Mouse (Mus musculus) heart, postnatal 4 days (tissue): Measurements from ENCODE around the gene Egln1. TPM values are rescaled to one million over a fixed set of nuclear protein-coding genes. Genes with fewer than 3 reads are reported as not detected.

Experiments used
- DNase-seq: peaks from one replicate; pipeline ENCODE4 v3.0.0; 2021
- total RNA-seq, 2 experiments: library from RNA; stranded (reverse); gene quantifications; 2 replicates each; pipeline ENCODE4 v1.2.3; 2021

Gene Egln1
- total RNA-seq, 2 experiments from 2014 or later = 112 to 115 TPM

- DNase-seq = no peak
Measured at GRCm38 (mm10) chr8:124944406-124944805, 4.7 kb downstream of the Egln1 start.

GRCm38 (mm10) chr8:124943801-124944200 lies 5.3 kb downstream of the Egln1 start:
- no peak for DNase-seq

DNA sequence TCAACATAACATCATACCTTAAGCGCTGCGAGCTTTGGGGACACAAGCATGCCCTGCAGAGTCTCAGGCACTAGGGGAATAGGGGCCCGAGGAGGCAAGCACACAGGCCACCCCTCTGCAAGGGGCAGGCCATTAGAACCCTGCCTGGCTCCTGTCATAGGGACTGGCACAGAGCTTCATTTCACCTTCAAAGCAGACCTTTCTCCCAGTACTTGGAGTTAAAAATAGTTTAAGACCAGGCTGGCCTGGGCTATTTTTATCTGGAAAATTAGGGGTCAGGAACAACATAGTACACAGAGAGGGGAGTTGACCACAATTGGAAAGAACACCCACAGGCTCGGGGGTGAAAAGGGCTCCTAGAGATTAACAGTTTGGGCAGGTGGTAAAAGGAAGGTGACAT lies 11.8 kb downstream of the Egln1 start:
- DNase-seq = no peak

DNA sequence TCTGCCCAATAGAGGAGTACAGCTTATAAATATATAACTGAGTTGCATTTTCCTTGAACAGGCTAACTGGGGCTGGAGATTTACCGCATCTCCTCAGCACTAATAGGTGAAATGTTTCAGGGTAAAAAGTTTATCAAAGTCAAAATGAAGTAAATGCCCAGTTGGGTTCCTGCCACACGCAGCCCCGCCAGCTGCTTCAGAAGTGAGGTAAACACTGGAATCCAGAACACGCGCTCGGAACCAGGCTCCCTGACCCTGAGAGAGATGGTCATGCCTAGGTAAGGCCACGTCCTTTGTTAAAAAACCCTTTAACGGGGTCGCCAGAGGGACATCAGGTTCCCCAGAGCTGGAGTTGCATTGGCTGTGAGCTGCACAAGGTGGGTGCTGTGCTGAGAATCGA lies 12.4 kb downstream of the Egln1 start:
- DNase-seq = no peak

DNA sequence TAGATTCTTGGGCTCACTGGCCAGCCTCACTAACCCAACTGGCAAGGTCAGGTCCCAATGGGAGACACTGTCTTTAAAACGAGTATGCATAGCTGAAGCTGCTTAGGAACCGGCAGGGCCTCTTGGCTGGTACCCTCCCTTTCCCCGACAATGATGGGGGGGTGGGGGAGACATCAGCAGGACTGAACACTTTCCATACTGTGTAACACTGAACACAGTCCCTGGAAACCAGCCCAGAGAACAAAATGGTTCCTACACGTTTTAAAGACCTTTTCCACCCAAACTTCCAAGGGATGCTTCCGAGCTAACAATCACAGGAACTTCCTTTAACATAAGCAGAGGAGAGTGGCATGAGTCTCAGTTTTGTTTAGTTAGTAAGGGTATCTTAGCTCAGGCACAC lies 14.0 kb downstream of the Egln1 start:
- DNase-seq = no peak

DNA sequence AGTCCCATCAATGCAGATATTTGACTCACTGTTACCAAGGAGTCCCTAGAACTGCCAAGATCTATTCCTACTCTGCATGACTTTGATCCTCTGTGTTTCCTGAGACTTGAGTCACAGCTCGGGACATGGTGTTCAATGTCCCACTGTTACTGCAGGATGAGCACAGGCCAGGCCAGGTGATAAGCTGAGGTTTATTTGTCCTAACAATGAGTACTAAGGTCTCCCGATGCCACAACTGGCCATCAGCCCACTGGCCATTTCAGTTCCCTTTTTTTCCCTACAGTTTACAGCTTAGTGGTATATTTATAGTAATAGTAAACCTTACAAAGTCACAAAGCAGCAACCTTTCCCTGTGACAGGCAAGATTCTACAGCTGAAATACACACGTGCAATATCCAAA lies 16.7 kb downstream of the Egln1 start:
- DNase-seq = no peak

DNA sequence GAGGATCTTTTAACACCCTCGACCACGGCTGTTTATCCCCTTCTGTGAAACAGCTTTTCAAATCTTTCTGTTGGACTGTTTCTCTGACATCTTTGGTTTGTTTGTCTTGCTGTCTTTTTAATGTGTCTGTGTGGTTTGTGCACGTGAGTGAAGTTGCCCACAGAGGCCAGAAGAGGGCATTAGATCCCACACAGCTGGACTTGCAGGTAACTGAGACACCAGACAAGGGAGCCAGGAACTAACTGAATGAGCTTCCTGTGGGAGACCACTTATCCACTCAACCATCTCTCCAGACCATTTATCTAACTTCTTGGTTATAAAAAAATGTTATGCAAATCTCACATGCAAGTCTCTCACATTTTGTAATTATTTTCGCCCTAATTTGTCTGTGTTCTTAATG lies 18.5 kb downstream of the Egln1 start:
- no peak for DNase-seq

DNA sequence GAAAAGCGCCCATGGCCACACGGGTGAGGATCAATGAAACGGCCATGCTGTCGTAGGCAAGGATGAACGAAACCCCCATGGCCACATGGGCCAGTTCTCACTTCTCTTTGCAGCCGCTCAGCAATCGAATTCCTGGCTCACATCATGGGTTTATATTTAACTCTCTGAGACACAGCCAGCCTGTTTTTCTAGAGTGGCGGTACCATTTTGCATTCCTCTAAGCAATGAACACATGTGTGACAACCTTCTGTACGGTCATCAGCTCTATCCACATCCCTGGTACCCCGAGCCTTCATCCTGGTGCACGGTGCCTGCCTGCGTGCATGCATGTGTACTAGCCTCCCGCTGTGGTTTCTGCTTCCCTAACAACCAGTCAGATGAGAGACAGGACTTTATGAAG lies 19.0 kb downstream of the Egln1 start:
- DNase-seq = peak; percentile 27

DNA sequence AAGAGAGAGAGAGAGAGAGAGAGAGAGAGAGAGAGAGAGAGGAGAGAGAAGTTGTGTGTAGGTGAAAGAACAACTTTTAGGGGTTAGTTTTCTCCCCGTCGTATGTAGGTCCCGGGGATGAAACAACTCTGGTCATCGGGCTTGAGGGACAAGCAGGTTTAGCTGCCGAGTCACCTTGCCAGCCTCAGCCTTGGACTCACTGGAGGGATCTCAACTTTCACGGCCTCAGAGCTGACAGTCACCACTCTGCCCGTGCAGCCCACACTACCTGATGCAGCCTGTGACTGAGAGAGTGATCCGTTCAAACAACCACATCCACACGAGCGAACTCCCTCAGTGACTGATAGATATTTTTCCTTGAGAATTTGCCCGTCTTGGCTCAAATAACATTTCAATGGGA lies 20.1 kb downstream of the Egln1 start:
- DNase-seq = no peak

DNA sequence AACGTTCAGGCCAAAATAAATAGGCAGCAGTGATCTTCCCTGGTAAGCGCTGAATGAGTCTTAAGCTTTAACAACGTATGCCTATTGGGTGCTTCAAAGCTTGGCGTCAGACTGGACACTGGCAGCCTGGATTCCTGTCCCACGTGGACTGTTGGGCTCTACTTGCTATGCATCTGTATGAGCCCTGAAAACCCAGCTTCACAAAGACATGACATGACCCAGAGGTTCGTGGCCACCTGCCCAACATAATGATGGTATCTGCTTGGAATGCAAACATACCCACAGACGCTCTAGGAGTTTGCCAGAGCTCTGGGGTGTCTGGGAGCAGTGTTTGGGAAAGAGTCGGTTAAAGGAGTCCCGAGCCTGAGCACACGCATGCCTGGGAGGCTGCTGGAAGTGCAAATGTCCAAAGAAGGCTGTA lies 22.8 kb downstream of the Egln1 start:
- peak; percentile 86 for DNase-seq

DNA sequence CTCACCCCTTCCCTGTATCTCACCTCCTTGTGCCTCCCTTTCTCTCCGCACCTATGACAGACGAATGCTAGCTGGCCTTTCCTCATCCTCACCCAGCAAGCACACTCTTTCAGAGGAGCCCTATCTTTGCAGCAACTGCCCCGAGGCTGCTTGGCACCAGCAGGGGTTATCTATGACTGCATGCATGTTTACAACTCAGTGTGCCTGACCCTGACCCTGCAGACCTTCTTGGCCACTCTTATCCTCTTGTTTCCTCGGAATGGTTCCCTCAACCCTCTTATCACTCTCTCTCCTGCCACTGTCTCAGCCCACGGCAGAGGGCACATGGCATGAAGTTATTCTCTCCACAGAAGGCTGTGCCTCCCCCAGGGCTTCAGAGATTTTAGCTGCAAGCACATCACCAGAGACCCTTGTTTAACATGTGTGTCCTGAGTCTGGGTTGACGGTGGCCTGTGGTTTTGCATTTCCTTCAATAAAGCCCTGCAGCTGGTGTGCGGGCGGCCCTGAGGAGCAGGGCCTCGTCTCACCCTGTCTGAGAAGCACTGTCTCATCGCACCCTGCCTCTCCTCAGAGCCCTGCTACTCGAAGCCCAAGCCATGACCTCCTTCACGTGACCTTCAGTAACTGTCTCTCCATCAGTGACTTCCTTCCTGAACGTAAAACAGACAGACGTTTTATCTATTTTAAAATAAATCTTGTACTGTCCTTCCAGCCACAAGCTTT lies 23.4 kb downstream of the Egln1 start:
- DNase-seq = no peak

DNA sequence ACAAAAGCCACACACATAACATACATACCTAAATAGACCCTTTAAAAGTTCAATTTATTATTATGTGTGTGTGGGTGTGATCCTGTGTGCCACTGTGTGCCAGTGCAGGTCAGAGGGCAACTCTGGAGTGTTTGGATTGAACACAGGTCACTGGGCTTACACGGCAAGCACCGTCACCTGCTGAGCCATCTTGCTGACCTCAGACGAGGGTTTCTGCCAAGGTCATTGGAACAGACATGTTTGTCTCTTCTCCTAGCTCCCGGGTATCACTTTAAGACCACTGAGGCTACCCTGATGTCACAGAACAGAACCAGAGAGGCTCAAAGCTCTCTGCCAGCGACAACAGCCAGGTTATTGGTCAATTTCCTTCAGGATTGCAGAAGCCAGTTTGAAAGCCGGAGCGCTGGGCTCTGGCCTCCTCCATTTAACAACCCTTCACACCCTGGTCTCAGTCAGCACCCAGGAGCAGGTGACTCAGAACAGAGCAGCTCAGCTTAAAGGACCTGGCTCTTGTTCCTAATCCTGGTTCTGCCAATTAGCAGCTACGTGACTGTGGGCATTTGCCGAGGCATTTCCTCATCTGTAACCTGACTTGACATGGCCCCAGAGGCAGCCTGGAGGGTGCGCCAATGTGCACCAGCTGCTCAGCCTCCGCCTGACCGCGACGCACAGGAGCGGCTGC lies 25.0 kb downstream of the Egln1 start:
- no peak for DNase-seq

- DNase-seq = no peak
Measured at GRCm38 (mm10) chr8:124922490-124923089, 26.5 kb downstream of the Egln1 start.

GRCm38 (mm10) chr8:124921369-124922279 lies 27.5 kb downstream of the Egln1 start:
- DNase-seq = peak; percentile 70

DNA sequence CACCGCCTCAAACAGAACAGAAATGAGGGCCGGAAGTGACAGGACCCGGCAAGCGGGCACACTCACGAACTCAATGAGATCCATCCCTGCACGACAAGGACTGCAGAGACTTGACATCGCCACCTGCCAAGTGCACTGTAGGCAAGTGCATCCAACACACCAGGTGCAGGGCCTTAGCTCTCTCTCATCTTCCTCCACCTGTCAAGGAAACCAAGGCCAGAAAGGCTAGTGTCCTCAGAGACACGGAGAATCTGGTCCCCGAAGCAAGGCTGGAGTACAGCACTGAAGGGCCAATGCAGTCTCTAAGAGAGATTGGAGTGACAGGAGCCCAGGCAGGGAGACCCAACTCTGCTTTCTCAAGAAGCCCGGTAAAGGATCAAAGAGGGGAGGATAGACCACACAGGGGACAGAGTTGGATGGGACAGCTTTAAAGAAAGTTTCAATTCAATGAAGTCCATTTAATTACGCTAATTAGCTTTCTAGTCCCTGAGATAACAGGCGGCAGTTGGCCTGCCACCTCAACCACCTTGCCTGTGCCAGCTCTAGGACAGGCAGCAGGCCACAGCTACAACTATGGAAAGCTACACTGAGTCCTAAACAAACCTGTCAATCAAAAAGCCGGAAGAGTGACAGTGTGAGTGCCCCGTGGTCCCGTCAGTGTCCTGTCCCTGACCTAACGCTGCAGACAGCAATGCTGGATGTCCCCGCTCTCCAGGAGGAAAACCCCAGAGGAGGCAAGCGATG lies 31.2 kb downstream of the Egln1 start:
- DNase-seq = no peak

GRCm38 (mm10) chr8:124914061-124914460 lies 35.1 kb downstream of the Egln1 start:
- no peak for DNase-seq

DNA sequence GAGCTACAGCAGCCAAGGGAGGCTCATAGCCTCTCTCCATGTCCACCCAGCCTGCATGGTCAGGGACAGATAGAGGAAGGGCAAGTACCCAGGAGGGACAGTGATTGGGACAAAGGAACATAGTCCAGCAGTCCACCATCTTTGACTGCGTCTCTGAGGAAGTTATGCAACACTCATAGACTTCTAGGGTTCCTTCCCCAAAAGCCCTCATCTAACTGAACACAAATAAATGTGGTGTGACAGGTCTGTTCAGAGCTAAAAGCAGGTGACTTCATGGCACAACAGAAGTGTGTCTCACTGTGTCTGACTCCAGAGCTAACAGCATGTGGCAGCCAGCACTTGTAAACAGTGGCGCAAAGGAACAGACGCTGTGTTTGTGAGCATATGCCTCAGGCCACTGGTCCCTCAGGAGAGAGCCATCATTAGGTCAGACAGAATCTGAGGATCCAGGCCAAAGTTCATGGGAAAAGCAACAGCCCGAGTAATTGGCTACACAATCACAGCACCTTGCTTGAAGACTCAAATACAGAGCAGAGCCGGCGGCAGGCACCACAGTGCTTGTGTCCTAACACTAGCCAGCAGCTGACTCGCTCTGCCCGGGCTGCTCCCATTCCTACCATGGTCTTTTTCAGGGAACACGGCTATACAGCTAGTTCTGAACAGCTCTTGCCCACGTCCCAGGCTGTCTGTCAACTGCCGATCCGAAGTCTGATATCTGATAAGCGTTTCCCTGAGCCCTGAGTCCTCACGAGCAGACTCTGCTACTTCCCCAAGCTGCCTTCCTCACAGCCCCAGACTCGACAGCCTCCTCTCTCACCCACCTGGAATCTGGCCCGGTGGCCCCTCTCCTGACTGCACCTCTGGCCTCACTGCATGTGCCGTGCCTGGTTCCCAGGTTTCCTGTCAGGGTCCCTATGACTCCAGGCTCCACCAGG lies 36.9 kb downstream of the Egln1 start:
- DNase-seq = no peak

- peak; percentile 67 for DNase-seq
Measured at GRCm38 (mm10) chr8:124910349-124910748, 38.8 kb downstream of the Egln1 start.

GRCm38 (mm10) chr8:124909936-124910335 lies 39.2 kb downstream of the Egln1 start:
- DNase-seq = peak; percentile 77

- DNase-seq = no peak
Measured at GRCm38 (mm10) chr8:124905482-124905881, 43.6 kb downstream of the Egln1 start.

DNA sequence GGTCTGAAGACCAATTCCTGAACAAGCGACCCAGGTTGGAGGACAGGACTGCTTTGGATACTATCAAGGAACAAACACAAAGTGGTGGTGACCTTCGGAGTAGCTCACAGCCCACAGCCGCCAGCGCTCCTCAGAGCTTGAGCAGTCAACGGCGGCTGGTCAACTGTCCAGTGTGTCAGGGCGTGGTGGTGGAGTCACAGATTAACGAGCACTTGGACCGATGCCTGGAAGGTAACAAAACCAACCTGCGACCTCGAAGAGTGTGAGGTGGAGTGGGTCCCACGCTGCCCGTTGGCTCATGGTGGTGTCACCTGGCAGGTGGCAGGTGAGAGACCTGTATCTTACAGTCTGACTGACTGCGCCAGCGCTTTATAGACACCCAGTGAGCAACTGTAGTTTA lies 45.9 kb downstream of the Egln1 start:
- DNase-seq = no peak
